Mouse (Mus musculus) megakaryocyte, embryonic 14.5 days (primary cell): ENCODE measurements around the gene Lrrc8b. TPM values are rescaled to one million over a fixed set of nuclear protein-coding genes. Genes with fewer than 3 reads are reported as not detected.
A peak's percentile ranks its signal among the peaks of the same experiment; 100 is the strongest.

Experiments used
- H3K27me3 ChIP-seq: replicated peaks from 2 replicates; pipeline ENCODE3; 2012; ENCODE audit warnings: inconsistent platforms
- H3K36me3 ChIP-seq: replicated peaks from 2 replicates; pipeline ENCODE3; 2012; ENCODE audit warnings: low read length, inconsistent platforms, mixed read lengths
- H3K4me1 ChIP-seq: 2 replicates; pipeline ENCODE4 v1.6.1; 2012; ENCODE audit warnings: inconsistent platforms
- H3K4me3 ChIP-seq: replicated peaks from 2 replicates; pipeline ENCODE3; 2012; ENCODE audit warnings: moderate library complexity, mild to moderate bottlenecking, inconsistent platforms
- H3K9me3 ChIP-seq: 2 replicates; pipeline ENCODE4 v1.6.1; 2012; ENCODE audit warnings: inconsistent platforms
- FLI1 ChIP-seq: IDR thresholded peaks from 2 replicates; pipeline ENCODE4 v1.6.1; 2012; ENCODE audit warnings: low read length, inconsistent platforms, mixed read lengths
- GATA1 ChIP-seq: IDR thresholded peaks from 3 replicates; pipeline ENCODE4 v1.6.1; 2012; ENCODE audit warnings: mixed read lengths, low read length, inconsistent platforms, borderline replicate concordance
- polyA plus RNA-seq: library from polyadenylated mRNA; stranded (reverse); fragments of >175 nt; gene quantifications from 2 replicates; pipeline ENCODE4 v1.2.3, GENCODE M21; 2012; ENCODE audit warnings: low replicate concordance; ENCODE audit not compliant: insufficient read depth

Gene Lrrc8b
- polyA plus RNA-seq, 1 experiment: 1.4 TPM

DNA sequence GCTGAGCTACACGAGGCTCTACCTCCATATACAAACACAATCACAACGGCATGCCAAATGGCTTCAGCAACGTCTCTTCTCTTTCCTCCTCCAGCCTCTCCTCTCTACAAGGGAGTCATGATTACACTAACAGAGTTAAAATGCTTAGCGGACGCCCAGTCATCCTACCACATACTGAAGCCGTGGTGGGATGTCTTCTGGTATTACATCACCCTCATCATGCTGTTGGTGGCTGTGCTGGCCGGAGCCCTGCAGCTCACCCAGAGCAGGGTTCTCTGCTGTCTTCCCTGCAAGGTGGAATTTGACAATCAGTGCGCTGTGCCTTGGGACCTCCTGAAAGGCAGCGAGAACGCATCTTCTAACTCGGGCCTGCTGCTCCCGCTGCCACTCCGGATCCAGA is 64.1 kb downstream of the Lrrc8b start:
- H3K36me3 ChIP-seq: peaks cover 99% of the 10 kb centered on the region
- peaks cover 37% of the 10 kb centered on the region for H3K4me1 ChIP-seq
- TF ChIP-seq GATA1: no peak
- no peak for TF ChIP-seq FLI1
- peaks cover 8% of the 10 kb centered on the region for H3K9me3 ChIP-seq
- H3K4me3 ChIP-seq: no peak overlapping the region
- H3K27me3 ChIP-seq: no peaks in the 10 kb centered on the region

GRCm38 (mm10) chr5:105480561-105480960 is 65.0 kb downstream of the Lrrc8b start:
- no peak overlapping the region for H3K4me3 ChIP-seq
- peaks cover 8% of the 10 kb centered on the region for H3K9me3 ChIP-seq
- no peaks in the 10 kb centered on the region for H3K27me3 ChIP-seq
- peaks cover 37% of the 10 kb centered on the region for H3K4me1 ChIP-seq
- TF ChIP-seq GATA1 (no peak), FLI1 (no peak)
- H3K36me3 ChIP-seq: peaks cover 100% of the 10 kb centered on the region

- peaks cover 8% of the 10 kb centered on the region for H3K9me3 ChIP-seq
- TF ChIP-seq GATA1 (no peak), FLI1 (no peak)
- H3K4me1 ChIP-seq: peaks cover 41% of the 10 kb centered on the region
- H3K4me3 ChIP-seq: no peak overlapping the region
- H3K27me3 ChIP-seq: no peaks in the 10 kb centered on the region
- peaks cover 100% of the 10 kb centered on the region for H3K36me3 ChIP-seq
These were observed 68.1 kb downstream of the Lrrc8b start for GRCm38 (mm10) chr5:105483632-105484031.

DNA sequence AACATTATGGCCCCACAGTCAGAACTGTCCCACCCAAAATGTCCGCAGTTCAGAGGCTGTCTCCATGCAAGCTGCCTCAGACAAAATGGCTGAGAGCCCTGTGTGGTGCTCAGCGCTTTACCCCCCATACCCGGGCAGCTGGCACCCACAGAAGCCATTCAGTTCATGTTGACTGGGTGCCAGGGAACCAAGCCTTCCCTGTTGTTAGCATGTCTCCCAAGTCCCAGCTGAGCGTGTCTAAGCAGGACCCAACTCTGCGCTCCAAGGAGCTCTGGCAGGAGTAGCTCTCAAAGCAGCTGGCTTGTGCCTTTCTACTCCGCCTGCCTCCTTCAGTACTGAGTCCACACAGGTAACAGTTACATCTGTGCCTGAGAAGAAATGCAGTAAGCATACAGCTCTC is 68.7 kb downstream of the Lrrc8b start:
- Histone ChIP-seq H3K4me3 (no peak overlapping the region), H3K4me1 (peaks cover 41% of the 10 kb centered on the region), H3K36me3 (peaks cover 100% of the 10 kb centered on the region), H3K9me3 (peaks cover 8% of the 10 kb centered on the region), H3K27me3 (no peaks in the 10 kb centered on the region)
- TF ChIP-seq FLI1: no peak
- no peak for TF ChIP-seq GATA1

- peak overlapping the region; percentile 2 for H3K4me3 ChIP-seq
- H3K4me1 ChIP-seq: peaks cover 34% of the 10 kb centered on the region
- no peaks in the 10 kb centered on the region for H3K27me3 ChIP-seq
- peaks cover 8% of the 10 kb centered on the region for H3K9me3 ChIP-seq
- peaks cover 100% of the 10 kb centered on the region for H3K36me3 ChIP-seq
- TF ChIP-seq FLI1 (no peak), GATA1 (no peak)
These were observed 69.3 kb downstream of the Lrrc8b start for GRCm38 (mm10) chr5:105484891-105485290.

DNA sequence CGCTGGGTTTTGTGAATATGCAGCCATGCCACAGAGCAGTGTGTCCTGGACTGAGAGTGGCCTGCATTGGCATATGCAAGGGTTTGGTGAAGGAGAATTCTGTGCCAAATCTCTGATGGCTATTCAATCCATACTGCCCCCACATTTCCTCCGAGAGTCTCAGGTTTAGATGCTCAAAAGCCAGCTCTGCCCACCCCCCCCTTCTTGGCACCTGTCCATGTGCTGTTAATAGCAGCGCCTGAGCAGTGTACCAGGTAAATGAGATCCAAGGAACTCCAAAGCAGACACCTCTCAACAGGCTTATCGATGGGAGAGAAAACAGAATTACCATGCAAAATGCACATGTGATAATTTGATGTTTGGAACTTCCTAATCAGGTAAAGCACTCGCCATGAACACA is 74.6 kb downstream of the Lrrc8b start:
- Histone ChIP-seq H3K9me3 (no peaks in the 10 kb centered on the region), H3K27me3 (no peaks in the 10 kb centered on the region), H3K4me1 (peaks cover 53% of the 10 kb centered on the region), H3K4me3 (no peak overlapping the region), H3K36me3 (peaks cover 73% of the 10 kb centered on the region)
- TF ChIP-seq GATA1 (no peak), FLI1 (no peak)

DNA sequence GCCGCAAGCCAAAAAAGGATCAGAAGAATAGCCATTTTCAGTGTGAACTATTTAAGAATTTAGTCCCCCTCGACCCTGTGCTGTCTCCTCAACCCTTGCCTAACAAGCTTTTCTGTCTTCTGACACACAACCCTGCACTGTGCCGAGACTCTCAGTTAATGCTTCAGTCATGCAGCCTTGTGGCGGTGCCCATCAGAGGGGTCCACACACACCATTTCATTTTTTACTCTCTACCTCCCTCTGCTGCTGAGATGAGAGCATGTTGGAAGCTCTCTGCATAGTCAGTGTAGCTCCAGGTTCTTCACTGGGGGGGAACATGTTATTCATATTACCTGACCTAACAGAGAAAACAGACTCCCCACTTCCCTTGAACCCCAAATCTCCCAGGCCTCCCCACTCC is 75.8 kb downstream of the Lrrc8b start:
- peaks cover 57% of the 10 kb centered on the region for H3K4me1 ChIP-seq
- no peak for TF ChIP-seq FLI1
- no peak for TF ChIP-seq GATA1

DNA sequence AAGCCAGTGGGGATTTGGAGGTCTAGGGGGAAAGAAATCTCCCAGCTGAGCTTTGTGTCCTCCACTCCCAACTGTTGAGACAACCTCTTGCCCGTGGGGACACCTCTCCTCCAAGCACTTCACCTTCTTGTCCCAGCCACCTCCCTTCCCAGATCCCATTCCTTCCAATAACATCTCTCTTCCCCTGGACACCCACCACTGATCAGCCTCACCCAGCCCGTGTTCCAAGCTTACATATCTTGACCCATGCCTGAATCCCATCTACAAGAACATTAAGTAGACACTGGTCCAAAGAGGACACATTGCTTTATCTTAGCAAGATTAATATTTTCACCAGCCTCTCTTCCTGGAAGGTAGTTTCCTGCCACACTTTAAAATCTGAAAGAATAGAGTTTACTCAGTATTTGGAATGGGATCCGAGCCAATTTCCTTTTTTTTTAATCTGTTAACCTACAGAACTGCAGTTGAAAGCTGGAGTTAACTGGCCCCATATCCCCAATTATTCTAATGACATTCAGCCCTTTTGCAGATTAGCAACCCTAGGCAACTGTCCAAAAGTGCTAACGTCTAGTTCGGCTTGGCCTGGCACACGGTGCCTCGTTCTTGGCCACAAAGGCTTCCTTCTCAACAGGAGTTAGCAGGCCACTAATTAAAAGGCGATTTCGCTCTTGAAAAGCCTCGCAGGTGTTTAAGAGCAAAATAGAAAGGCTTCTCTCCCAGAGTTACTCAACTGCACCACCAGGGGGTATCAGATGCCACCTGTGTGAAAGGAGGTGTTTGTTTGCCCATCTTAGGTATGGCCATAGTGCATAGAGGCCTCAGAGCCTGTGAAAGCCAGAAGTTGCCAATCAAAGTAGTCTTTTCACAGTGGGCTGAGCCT is 77.0 kb downstream of the Lrrc8b start:
- Histone ChIP-seq H3K4me1 (peaks cover 65% of the 10 kb centered on the region), H3K27me3 (no peaks in the 10 kb centered on the region), H3K36me3 (peaks cover 49% of the 10 kb centered on the region), H3K9me3 (no peaks in the 10 kb centered on the region), H3K4me3 (no peak overlapping the region)
- TF ChIP-seq GATA1 (no peak), FLI1 (no peak)

More for the DNA sequence above, 75.8 kb downstream of the Lrrc8b start:
- H3K27me3 ChIP-seq: no peaks in the 10 kb centered on the region
- H3K9me3 ChIP-seq: no peaks in the 10 kb centered on the region
- peaks cover 61% of the 10 kb centered on the region for H3K36me3 ChIP-seq
- H3K4me3 ChIP-seq: no peak overlapping the region

DNA sequence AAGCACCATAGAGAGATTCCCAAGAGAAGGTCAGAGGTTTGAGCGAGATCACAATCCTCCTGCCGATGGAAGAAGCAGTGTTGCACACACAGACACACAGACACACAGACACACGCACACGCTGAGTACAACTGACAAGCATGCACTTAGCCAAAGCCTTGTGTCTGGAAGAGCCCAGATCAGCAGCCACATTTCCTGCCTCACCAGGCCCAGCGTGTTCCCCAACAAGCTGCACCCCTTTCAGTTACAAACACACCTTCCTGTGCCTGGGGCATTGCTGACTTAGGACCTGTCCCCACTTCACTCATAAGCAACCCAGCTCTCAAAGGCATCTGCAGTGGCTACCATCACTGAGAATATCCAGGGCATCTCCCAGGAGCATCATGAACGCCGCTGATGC is 77.8 kb downstream of the Lrrc8b start:
- peaks cover 65% of the 10 kb centered on the region for H3K4me1 ChIP-seq
- H3K4me3 ChIP-seq: no peak overlapping the region
- no peaks in the 10 kb centered on the region for H3K9me3 ChIP-seq
- TF ChIP-seq FLI1: no peak
- no peak for TF ChIP-seq GATA1
- H3K27me3 ChIP-seq: no peaks in the 10 kb centered on the region
- peaks cover 41% of the 10 kb centered on the region for H3K36me3 ChIP-seq

DNA sequence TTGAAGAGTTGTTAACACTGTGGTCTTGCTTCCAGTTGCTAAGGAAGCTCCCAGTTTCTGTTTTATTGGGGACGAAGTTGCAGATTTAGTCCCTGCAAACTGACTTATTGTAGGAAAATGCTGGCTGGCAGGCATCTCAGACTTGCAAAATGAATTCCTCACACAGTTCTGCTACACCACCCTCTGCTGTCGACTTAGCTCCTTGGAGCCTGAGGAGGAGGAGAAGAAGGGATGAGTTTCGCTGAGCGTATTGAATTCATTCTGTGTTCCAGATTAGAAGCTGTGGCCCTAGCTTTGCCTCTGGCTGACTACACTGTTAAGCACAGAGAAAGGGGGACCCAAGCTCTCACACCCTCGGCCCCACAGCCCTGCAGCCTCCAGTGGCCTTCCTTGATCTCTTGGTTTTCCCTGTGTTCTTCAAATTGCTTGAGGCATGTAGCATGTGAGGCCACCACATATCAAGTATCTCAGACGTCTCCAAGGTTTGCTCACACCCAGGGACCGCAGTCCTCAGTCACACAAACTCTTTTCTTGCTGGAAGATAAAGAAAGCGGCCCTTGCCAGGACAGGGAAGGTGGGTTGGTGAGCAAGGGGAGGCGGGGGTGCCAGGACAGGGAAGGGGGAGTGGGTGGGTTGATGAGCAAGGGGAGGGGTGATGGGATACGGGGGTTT is 78.8 kb downstream of the Lrrc8b start:
- Histone ChIP-seq H3K36me3 (peaks cover 31% of the 10 kb centered on the region), H3K9me3 (peaks cover 3% of the 10 kb centered on the region; the same call in 1 of the 2 replicates), H3K4me1 (peaks cover 67% of the 10 kb centered on the region), H3K27me3 (no peaks in the 10 kb centered on the region), H3K4me3 (peak overlapping the region; percentile 29)
- no peak for TF ChIP-seq FLI1
- no peak for TF ChIP-seq GATA1
